Mouse (Mus musculus) stomach, embryonic 15.5 days (tissue): ENCODE measurements around the gene G3bp2. TPM values are rescaled to one million over a fixed set of nuclear protein-coding genes. Genes with fewer than 3 reads are reported as not detected.

Experiments used
- ATAC-seq: fragments of 200-750 bp; cut with Nextera tagmentation; 2 replicates; pipeline ENCODE4 v1.8.0; 2017; ENCODE audit warnings: low read depth, moderate number of reproducible peaks, moderate TSS enrichment; ENCODE audit not compliant: insufficient read depth, low FRiP score
- H3K27ac ChIP-seq: fragments of 300-500 bp; sonication (generic); 2 replicates; pipeline ENCODE4 v1.5.1; 2015; ENCODE audit warnings: mild to moderate bottlenecking, inconsistent platforms
- H3K27me3 ChIP-seq: fragments of 300-500 bp; sonication (generic); replicated peaks from 2 replicates; pipeline ENCODE4 v1.6.1; 2015; ENCODE audit warnings: inconsistent platforms
- H3K36me3 ChIP-seq: fragments of 300-500 bp; sonication (generic); 2 replicates; pipeline ENCODE4 v1.6.1; 2015; ENCODE audit warnings: inconsistent platforms
- H3K4me1 ChIP-seq: fragments of 300-500 bp; sonication (generic); 2 replicates; pipeline ENCODE4 v1.6.1; 2015; ENCODE audit warnings: inconsistent platforms
- H3K4me2 ChIP-seq: fragments of 300-500 bp; sonication (generic); 2 replicates; pipeline ENCODE4 v1.6.1; 2015; ENCODE audit warnings: mild to moderate bottlenecking, inconsistent platforms
- H3K4me3 ChIP-seq: fragments of 300-500 bp; sonication (generic); replicated peaks from 2 replicates; pipeline ENCODE4 v1.5.1; 2015; ENCODE audit warnings: inconsistent platforms
- H3K9ac ChIP-seq: fragments of 300-500 bp; sonication (generic); 2 replicates; pipeline ENCODE4 v1.6.1; 2015; ENCODE audit warnings: inconsistent platforms
- H3K9me3 ChIP-seq: fragments of 300-500 bp; sonication (generic); 2 replicates; pipeline ENCODE4 v1.6.1; 2016; ENCODE audit warnings: inconsistent platforms
- WGBS: fragments of 180-500 bp; shearing (Covaris S2); methylation state at CpG from one replicate; pipeline ENCODE4 v1.1.7; 2015; 5-methylcytosine and 5-hydroxymethylcytosine counted together
- polyA plus RNA-seq: library from polyadenylated mRNA; unstranded; fragments of >200 nt; fragmentation: Nextera tagmentation; extraction: Ambion mirVana; gene quantifications from 2 replicates; pipeline ENCODE4 v1.2.1, GENCODE M21; 2015

The G3bp2 gene
- polyA plus RNA-seq, 1 experiment from 2014 or later = 159 TPM

DNA sequence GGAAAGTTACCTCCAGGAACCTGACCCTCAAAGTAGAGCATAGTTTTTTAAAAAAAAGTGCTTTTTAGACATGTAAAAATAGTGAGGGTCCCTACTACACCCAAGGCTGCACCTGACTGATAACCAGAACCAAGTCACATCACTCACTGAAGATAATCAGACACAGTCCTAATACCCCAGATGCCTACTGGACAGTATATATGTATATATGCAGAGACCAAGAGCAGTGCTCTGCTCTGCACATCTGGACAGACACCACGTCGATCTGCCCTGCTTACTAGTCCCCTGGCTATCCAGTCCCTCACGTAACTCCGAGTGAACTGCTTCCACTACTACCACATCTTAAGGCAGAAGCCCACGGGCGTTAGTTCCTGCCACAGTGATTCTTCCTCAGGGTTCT, 30.7 kb upstream of the G3bp2 start:
- ATAC-seq = no peak
- no peaks in the 10 kb centered on the region for H3K9me3 ChIP-seq
- H3K36me3 ChIP-seq = no peaks in the 10 kb centered on the region
- no peak overlapping the region for H3K4me2 ChIP-seq
- H3K4me3 ChIP-seq = no peak overlapping the region
- H3K27me3 ChIP-seq = no peaks in the 10 kb centered on the region
- peaks cover 8% of the 10 kb centered on the region for H3K4me1 ChIP-seq
- H3K9ac ChIP-seq = no peak overlapping the region
- H3K27ac ChIP-seq = no peak overlapping the region
- 83% methylated on average over 6 of the region's 6 CpGs for WGBS

GRCm38 (mm10) chr5:92113484-92113883, 30.0 kb upstream of the G3bp2 start:
- H3K4me1 ChIP-seq = peaks cover 8% of the 10 kb centered on the region
- ATAC-seq = no peak
- WGBS = 86% methylated on average over 7 of the region's 7 CpGs
- no peaks in the 10 kb centered on the region for H3K9me3 ChIP-seq
- no peaks in the 10 kb centered on the region for H3K36me3 ChIP-seq
- H3K27me3 ChIP-seq = no peaks in the 10 kb centered on the region
- H3K9ac ChIP-seq = no peak overlapping the region
- H3K4me3 ChIP-seq = no peak overlapping the region
- no peak overlapping the region for H3K27ac ChIP-seq
- no peak overlapping the region for H3K4me2 ChIP-seq

DNA sequence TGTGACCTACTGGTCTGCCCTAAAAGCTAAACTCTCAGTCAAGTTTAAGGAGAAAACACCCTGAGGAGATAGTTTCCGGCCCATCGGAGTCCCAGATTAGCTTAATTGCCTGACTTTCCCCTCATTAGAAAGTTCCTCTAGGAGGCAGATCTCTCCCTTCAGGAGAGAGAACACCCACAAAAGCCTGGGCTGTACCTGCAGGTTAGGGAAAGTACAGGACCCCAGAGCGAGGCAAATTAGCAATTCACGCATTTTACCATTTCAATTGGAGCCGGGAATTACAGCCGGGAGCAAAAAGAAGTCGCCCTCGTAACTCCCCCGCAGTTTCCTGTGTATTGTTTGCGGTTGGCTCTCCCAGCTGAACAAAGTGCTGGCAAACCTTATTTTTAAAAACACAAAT, 29.1 kb upstream of the G3bp2 start:
- Histone ChIP-seq H3K4me2 (peak overlapping the region; percentile 46), H3K27me3 (no peaks in the 10 kb centered on the region), H3K4me3 (peak overlapping the region; percentile 23), H3K4me1 (peaks cover 8% of the 10 kb centered on the region), H3K9me3 (no peaks in the 10 kb centered on the region), H3K27ac (no peak overlapping the region), H3K9ac (no peak overlapping the region), H3K36me3 (no peaks in the 10 kb centered on the region)
- ATAC-seq = no peak
- 10% methylated on average over 10 of the region's 10 CpGs for WGBS

DNA sequence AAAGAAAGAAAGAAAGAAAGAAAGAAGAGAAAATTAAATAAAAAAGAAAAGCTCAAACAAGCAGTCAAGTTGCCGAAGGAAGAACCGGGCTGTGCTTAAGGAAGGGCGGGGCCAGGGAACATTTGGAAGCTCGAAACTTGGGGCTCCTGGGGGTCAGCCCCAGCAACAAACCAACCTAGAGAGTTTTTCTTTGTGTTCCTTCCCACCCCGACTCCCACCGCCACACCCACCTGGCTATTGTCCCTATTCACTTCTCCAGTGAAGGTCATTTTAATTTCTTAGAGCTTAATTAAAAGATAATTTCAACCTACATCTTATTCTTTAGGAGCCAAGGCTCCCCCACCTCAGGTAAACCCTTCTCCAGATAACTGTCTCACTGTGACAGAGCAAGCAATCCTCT, 28.7 kb upstream of the G3bp2 start:
- H3K4me1 ChIP-seq = peaks cover 8% of the 10 kb centered on the region; the same call in 1 of the 2 replicates
- H3K9ac ChIP-seq = no peak overlapping the region
- WGBS = 23% methylated on average over 6 of the region's 6 CpGs
- H3K27ac ChIP-seq = no peak overlapping the region
- peak overlapping the region; percentile 23; the same call in 1 of the 2 replicates for H3K4me3 ChIP-seq
- peak overlapping the region; percentile 46 for H3K4me2 ChIP-seq
- H3K27me3 ChIP-seq = no peaks in the 10 kb centered on the region
- H3K9me3 ChIP-seq = no peaks in the 10 kb centered on the region
- no peaks in the 10 kb centered on the region for H3K36me3 ChIP-seq
- no peak for ATAC-seq

DNA sequence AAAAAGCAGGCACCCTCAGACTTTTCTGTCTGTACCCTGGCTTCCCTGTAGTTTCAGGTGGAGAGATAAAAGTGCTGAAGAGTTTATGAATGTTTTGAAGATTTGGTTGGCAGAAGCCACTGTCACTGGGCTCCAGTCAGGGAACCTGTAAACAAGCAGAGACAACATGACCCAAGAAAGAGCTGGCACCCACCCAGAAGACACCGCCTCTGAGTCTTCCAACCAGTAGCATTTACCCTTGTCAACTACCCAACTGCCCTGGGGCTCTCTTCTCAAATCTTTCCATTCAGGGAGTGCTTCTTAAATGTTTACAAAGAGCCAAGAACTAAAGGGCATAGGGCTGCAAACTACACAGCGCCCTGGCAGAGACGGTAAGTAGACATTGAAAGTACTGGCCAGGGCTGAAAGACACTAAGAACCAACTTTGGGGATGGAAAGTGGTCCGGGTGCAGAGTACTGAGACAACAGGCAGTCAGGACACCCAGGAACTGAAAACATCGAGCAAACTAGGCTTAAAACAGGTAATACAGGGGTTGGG, 27.4 kb upstream of the G3bp2 start:
- Histone ChIP-seq H3K36me3 (no peaks in the 10 kb centered on the region), H3K4me1 (peaks cover 15% of the 10 kb centered on the region; the same call in 1 of the 2 replicates), H3K4me3 (no peak overlapping the region), H3K27me3 (no peaks in the 10 kb centered on the region), H3K27ac (no peak overlapping the region), H3K4me2 (no peak overlapping the region), H3K9me3 (no peaks in the 10 kb centered on the region), H3K9ac (no peak overlapping the region)
- no peak for ATAC-seq
- WGBS = 88% methylated on average over 5 of the region's 5 CpGs

DNA sequence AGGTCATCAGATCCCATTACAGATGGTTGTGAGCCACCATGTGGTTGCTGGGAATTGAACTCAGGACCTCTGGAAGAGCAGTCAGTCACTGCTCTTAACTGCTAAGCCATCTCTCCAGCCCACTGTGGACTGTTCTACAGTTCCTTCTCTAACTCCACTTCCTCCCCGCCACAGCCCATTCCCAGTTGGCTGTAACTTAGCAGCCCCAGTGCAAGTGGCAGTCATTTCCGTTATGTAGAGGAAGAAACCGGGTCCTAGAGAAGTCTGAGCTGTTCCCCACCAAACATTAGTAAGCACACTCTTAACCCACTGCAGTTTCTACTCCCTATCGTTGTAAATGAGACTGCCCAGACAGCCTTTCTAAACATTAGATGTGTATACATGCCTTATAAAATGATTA, 23.8 kb upstream of the G3bp2 start:
- 66% methylated on average over 4 of the region's 4 CpGs for WGBS
- no peak for ATAC-seq
- Histone ChIP-seq H3K36me3 (no peaks in the 10 kb centered on the region), H3K4me2 (no peak overlapping the region), H3K27ac (no peak overlapping the region), H3K9me3 (no peaks in the 10 kb centered on the region), H3K27me3 (no peaks in the 10 kb centered on the region), H3K4me1 (peaks cover 8% of the 10 kb centered on the region; the same call in 1 of the 2 replicates), H3K9ac (no peak overlapping the region), H3K4me3 (no peak overlapping the region)

GRCm38 (mm10) chr5:92106327-92107125, 23.0 kb upstream of the G3bp2 start:
- no peaks in the 10 kb centered on the region for H3K27me3 ChIP-seq
- H3K9me3 ChIP-seq = no peaks in the 10 kb centered on the region
- no peak overlapping the region for H3K27ac ChIP-seq
- 49% methylated on average over 10 of the region's 10 CpGs for WGBS
- H3K36me3 ChIP-seq = no peaks in the 10 kb centered on the region
- no peak overlapping the region for H3K4me3 ChIP-seq
- 0 out of 2 replicates have a peak, but pooled peaks cover 7% of the 10 kb centered on the region for H3K4me1 ChIP-seq
- H3K9ac ChIP-seq = no peak overlapping the region
- 0 out of 2 replicates have a peak, but pooled peaks have one; percentile 7 for ATAC-seq
- no peak overlapping the region for H3K4me2 ChIP-seq

- ATAC-seq = no peak
- no peaks in the 10 kb centered on the region for H3K36me3 ChIP-seq
- 0 out of 2 replicates have a peak, but pooled peaks cover 7% of the 10 kb centered on the region for H3K4me1 ChIP-seq
- H3K4me3 ChIP-seq = no peak overlapping the region
- no peak overlapping the region for H3K27ac ChIP-seq
- H3K9ac ChIP-seq = no peak overlapping the region
- H3K4me2 ChIP-seq = no peak overlapping the region
- H3K9me3 ChIP-seq = no peaks in the 10 kb centered on the region
- H3K27me3 ChIP-seq = no peaks in the 10 kb centered on the region
- 71% methylated on average over 13 of the region's 13 CpGs for WGBS
These were observed 20.4 kb upstream of the G3bp2 start for GRCm38 (mm10) chr5:92103816-92104415.

- Histone ChIP-seq H3K27me3 (no peaks in the 10 kb centered on the region), H3K36me3 (no peaks in the 10 kb centered on the region), H3K4me1 (0 out of 2 replicates have a peak, but pooled peaks cover 7% of the 10 kb centered on the region), H3K4me3 (no peak overlapping the region), H3K27ac (no peak overlapping the region), H3K9ac (no peak overlapping the region), H3K4me2 (no peak overlapping the region), H3K9me3 (no peaks in the 10 kb centered on the region)
- no peak for ATAC-seq
- WGBS = 28% methylated on average over 6 of the region's 6 CpGs
These were observed 19.5 kb upstream of the G3bp2 start for GRCm38 (mm10) chr5:92103062-92103461.

- no peaks in the 10 kb centered on the region for H3K9me3 ChIP-seq
- H3K4me3 ChIP-seq = no peak overlapping the region
- H3K4me2 ChIP-seq = no peak overlapping the region
- 87% methylated on average over 8 of the region's 8 CpGs for WGBS
- no peak overlapping the region for H3K9ac ChIP-seq
- no peak overlapping the region for H3K27ac ChIP-seq
- H3K36me3 ChIP-seq = no peaks in the 10 kb centered on the region
- 0 out of 2 replicates have a peak, but pooled peaks cover 4% of the 10 kb centered on the region for H3K4me1 ChIP-seq
- no peaks in the 10 kb centered on the region for H3K27me3 ChIP-seq
- no peak for ATAC-seq
These were observed 18.1 kb upstream of the G3bp2 start for GRCm38 (mm10) chr5:92101601-92102000.

- WGBS = 68% methylated on average over 13 of the region's 13 CpGs
- Histone ChIP-seq H3K27me3 (no peaks in the 10 kb centered on the region), H3K27ac (no peak overlapping the region), H3K4me1 (no peaks in the 10 kb centered on the region), H3K36me3 (no peaks in the 10 kb centered on the region), H3K4me2 (no peak overlapping the region), H3K4me3 (no peak overlapping the region), H3K9ac (no peak overlapping the region), H3K9me3 (no peaks in the 10 kb centered on the region)
- ATAC-seq = no peak
These were observed 15.0 kb upstream of the G3bp2 start for GRCm38 (mm10) chr5:92098351-92099109.
